Mouse (Mus musculus): Measurements from ENCODE around the gene Cmtm4. TPM values are rescaled to one million over a fixed set of nuclear protein-coding genes. Genes with fewer than 3 reads are reported as not detected.

Gene Cmtm4
- polyA plus RNA-seq (2014; fragmentation: Nextera tagmentation; extraction: Ambion mirVana), result 4.1 and 4.3 TPM in 2 replicates

DNA sequence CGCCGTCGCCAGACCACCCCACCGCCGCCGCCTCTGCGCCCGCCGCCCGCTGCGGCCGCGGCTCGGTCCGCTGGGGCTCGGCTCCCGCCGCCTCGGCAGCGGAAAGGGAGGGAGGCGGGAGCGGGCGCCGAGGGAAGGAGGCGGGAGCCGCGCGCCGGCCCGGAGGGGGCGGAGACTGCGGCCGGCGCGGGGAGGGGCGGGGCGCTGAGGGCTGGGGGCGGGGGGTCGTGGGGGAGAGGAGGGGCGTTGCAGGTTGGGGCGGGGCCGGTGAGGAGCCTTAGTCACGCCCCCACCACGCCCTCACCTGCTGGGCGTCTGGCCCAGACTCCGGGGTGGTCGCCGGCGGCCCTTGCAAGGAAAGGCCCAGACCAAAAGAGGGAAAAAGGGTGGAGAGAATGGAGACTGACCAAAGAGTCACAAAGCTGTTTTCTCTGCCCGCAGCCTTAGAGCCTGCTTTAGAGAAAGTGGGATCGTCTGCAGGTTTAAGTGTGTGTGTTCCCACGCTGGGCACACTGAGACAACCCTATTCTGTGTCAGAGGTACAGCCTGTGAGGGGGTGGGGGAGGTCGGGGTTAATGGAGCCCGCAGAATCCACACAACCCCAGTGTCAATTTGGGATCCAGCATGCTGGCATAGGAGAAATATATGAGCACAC, at the start of gene Cmtm4:
Gene Cmtm4 (minus strand): TSS at position 105 of the 655 bp plus-strand sequence.
- Histone ChIP-seq H3K4me1 (ENCODE audit: control insufficient read depth, insufficient read depth, low read length) (peaks cover 14% of the 10 kb centered on the region), H3K27ac (replicated peaks; ENCODE audit: low read depth, low read length) (peak within 1 kb of the TSS; percentile 76), H3K36me3 (ENCODE audit: control insufficient read depth, insufficient read depth, low read length) (no peaks in the 10 kb centered on the region), H3K4me3 (ENCODE audit: low read depth, low read length) (peak within 1 kb of the TSS; percentile 85), H3K9ac (ENCODE audit: low read depth, low read length) (peak within 1 kb of the TSS; percentile 94), H3K27me3 (replicated peaks; ENCODE audit: control insufficient read depth, insufficient read depth, low read length) (no peaks in the 10 kb centered on the region), H3K4me2 (ENCODE audit: low read depth, low read length) (peak within 1 kb of the TSS; percentile 94), H3K9me3 (ENCODE audit: control insufficient read depth, low read length) (peaks cover 7% of the 10 kb centered on the region; the same call in 1 of the 2 replicates)
- peak; percentile 82 for ATAC-seq (ENCODE audit: low read depth)
- WGBS, result 5% methylated on average over 13 of the region's 54 CpGs
- DNase-seq (ENCODE audit: low spot score), result peak; percentile 68

DNA sequence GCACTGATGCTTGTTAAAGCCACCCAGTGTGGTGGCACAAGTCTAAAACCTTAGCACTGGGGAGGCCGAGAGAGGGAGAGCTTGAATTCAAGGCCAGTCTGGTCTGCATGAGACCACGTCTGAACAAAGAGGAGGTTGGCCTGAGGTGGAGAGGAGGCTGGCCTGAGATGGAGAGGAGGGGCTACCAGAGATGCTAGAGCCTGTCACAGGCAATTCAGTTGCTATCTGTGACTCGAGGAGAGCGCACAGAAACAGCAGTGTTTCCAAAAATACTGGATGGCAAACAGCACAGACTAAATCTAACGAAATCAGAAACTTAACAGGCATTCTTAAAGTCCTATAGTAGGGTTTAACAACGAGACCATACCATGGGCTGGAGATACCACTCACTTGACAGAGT, 49.6 kb upstream of the Cmtm4 start:
- H3K4me2 ChIP-seq (ENCODE audit: low read depth, low read length), result no peak overlapping the region
- ATAC-seq (ENCODE audit: low read depth) (no peak), DNase-seq (ENCODE audit: low spot score) (no peak)
- H3K9me3 ChIP-seq (ENCODE audit: control insufficient read depth, low read length), result no peaks in the 10 kb centered on the region
- no peaks in the 10 kb centered on the region for H3K27me3 ChIP-seq (replicated peaks; ENCODE audit: control insufficient read depth, insufficient read depth, low read length)
- H3K4me3 ChIP-seq (ENCODE audit: low read depth, low read length), result no peak overlapping the region
- no peak overlapping the region for H3K27ac ChIP-seq (replicated peaks; ENCODE audit: low read depth, low read length)
- H3K4me1 ChIP-seq (ENCODE audit: control insufficient read depth, insufficient read depth, low read length), result peaks cover 10% of the 10 kb centered on the region
- H3K36me3 ChIP-seq (ENCODE audit: control insufficient read depth, insufficient read depth, low read length), result peaks cover 7% of the 10 kb centered on the region
- 57% methylated on average over 6 of the region's 6 CpGs for WGBS
- H3K9ac ChIP-seq (ENCODE audit: low read depth, low read length), result no peak overlapping the region

- peak overlapping the region; percentile 91; the same call in 1 of the 2 replicates for H3K27ac ChIP-seq (replicated peaks; ENCODE audit: low read depth, low read length)
- 61% methylated on average over 7 of the region's 7 CpGs for WGBS
- no peaks in the 10 kb centered on the region for H3K9me3 ChIP-seq (ENCODE audit: control insufficient read depth, low read length)
- no peak for ATAC-seq (ENCODE audit: low read depth)
- H3K4me2 ChIP-seq (ENCODE audit: low read depth, low read length), result peak overlapping the region; percentile 66; the same call in 1 of the 2 replicates
- no peaks in the 10 kb centered on the region for H3K27me3 ChIP-seq (replicated peaks; ENCODE audit: control insufficient read depth, insufficient read depth, low read length)
- H3K9ac ChIP-seq (ENCODE audit: low read depth, low read length), result peak overlapping the region; percentile 97
- DNase-seq (ENCODE audit: low spot score), result no peak
- H3K4me3 ChIP-seq (ENCODE audit: low read depth, low read length), result peak overlapping the region; percentile 99
- peaks cover 28% of the 10 kb centered on the region for H3K36me3 ChIP-seq (ENCODE audit: control insufficient read depth, insufficient read depth, low read length)
- H3K4me1 ChIP-seq (ENCODE audit: control insufficient read depth, insufficient read depth, low read length), result peaks cover 10% of the 10 kb centered on the region
Observed at GRCm38 (mm10) chr8:104443125-104443679, 47.6 kb upstream of the Cmtm4 start.

- Histone ChIP-seq H3K4me2 (ENCODE audit: low read depth, low read length) (peak within 1 kb of the TSS; percentile 66), H3K4me3 (ENCODE audit: low read depth, low read length) (peak within 1 kb of the TSS; percentile 99), H3K9ac (ENCODE audit: low read depth, low read length) (peak within 1 kb of the TSS; percentile 97), H3K27me3 (replicated peaks; ENCODE audit: control insufficient read depth, insufficient read depth, low read length) (no peaks in the 10 kb centered on the region), H3K36me3 (ENCODE audit: control insufficient read depth, insufficient read depth, low read length) (peaks cover 33% of the 10 kb centered on the region), H3K4me1 (ENCODE audit: control insufficient read depth, insufficient read depth, low read length) (peaks cover 10% of the 10 kb centered on the region), H3K9me3 (ENCODE audit: control insufficient read depth, low read length) (no peaks in the 10 kb centered on the region), H3K27ac (replicated peaks; ENCODE audit: low read depth, low read length) (peak within 1 kb of the TSS; percentile 91)
- DNase-seq (ENCODE audit: low spot score) (peak; percentile 89), ATAC-seq (ENCODE audit: low read depth) (peak; percentile 92)
- WGBS, result under 1% methylated on average over 56 of the region's 75 CpGs
Observed at GRCm38 (mm10) chr8:104442299-104443124, 46.9 kb upstream of the Cmtm4 start, which contains the start of gene Dync1li2. Dync1li2 (minus strand) TSS chr8:104443047.

GRCm38 (mm10) chr8:104441613-104442012, 46.0 kb upstream of the Cmtm4 start:
- DNase-seq (ENCODE audit: low spot score) (no peak), ATAC-seq (ENCODE audit: low read depth) (no peak)
- peak overlapping the region; percentile 66 for H3K4me2 ChIP-seq (ENCODE audit: low read depth, low read length)
- peaks cover 42% of the 10 kb centered on the region for H3K36me3 ChIP-seq (ENCODE audit: control insufficient read depth, insufficient read depth, low read length)
- no peaks in the 10 kb centered on the region for H3K9me3 ChIP-seq (ENCODE audit: control insufficient read depth, low read length)
- no peaks in the 10 kb centered on the region for H3K27me3 ChIP-seq (replicated peaks; ENCODE audit: control insufficient read depth, insufficient read depth, low read length)
- H3K4me1 ChIP-seq (ENCODE audit: control insufficient read depth, insufficient read depth, low read length), result peaks cover 10% of the 10 kb centered on the region
- H3K27ac ChIP-seq (replicated peaks; ENCODE audit: low read depth, low read length), result no peak overlapping the region
- WGBS, result 51% methylated on average over 7 of the region's 7 CpGs
- H3K9ac ChIP-seq (ENCODE audit: low read depth, low read length), result peak overlapping the region; percentile 97
- H3K4me3 ChIP-seq (ENCODE audit: low read depth, low read length), result peak overlapping the region; percentile 99

DNA sequence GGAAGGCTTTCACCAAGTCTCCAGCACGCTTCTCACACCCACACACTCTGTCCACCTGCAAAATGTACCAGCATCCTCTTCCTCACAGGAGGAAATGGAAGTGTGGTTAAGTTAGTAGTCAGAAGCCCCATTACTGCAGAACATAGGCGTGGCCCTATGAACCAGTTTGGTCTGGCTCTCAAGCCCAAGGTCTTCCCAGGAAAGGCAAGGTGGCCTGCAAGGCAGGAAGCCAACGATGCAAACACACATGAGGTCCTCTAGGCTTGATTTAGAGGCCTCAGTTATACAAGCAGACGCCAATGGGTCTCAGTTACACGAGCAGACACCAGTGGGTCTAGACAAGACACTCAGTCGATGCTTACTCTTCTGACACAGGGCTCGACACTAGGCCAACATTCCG, 43.9 kb upstream of the Cmtm4 start:
- H3K9ac ChIP-seq (ENCODE audit: low read depth, low read length), result no peak overlapping the region
- H3K4me2 ChIP-seq (ENCODE audit: low read depth, low read length), result no peak overlapping the region
- H3K27me3 ChIP-seq (replicated peaks; ENCODE audit: control insufficient read depth, insufficient read depth, low read length), result no peaks in the 10 kb centered on the region
- ATAC-seq (ENCODE audit: low read depth) (no peak), DNase-seq (ENCODE audit: low spot score) (no peak)
- 95% methylated on average over 8 of the region's 8 CpGs for WGBS
- no peaks in the 10 kb centered on the region for H3K9me3 ChIP-seq (ENCODE audit: control insufficient read depth, low read length)
- no peak overlapping the region for H3K4me3 ChIP-seq (ENCODE audit: low read depth, low read length)
- H3K27ac ChIP-seq (replicated peaks; ENCODE audit: low read depth, low read length), result no peak overlapping the region
- peaks cover 16% of the 10 kb centered on the region for H3K4me1 ChIP-seq (ENCODE audit: control insufficient read depth, insufficient read depth, low read length)
- peaks cover 63% of the 10 kb centered on the region for H3K36me3 ChIP-seq (ENCODE audit: control insufficient read depth, insufficient read depth, low read length)

DNA sequence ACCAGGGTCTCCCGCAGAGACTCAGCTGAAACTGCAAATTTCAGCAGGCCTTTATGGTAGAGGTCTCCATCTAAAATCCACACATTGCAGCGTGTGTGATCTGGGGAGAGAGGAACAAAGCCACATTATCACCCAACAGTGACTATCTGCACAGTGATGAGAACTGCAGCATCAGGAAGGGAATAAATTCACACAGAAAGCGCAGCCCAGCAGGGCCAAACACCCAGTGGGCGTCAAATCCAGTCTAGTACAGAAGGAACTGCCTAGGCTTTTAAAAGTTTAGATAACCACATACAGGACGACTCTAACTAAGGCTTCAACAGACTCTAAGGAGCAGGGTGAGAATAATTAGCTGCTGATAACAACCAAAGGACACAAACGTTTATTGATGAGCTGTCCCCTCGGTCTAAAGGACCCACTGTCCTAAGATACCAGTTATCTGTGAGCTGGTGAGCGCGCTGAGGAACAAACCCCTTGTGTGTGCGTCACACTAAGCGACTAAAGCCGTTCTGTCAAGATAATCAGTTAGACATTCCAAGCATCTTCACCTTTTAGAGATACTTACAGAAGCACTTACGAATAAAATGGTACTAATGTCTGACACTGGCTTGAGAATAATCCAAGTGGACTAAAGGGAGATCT, 42.0 kb upstream of the Cmtm4 start:
- H3K27me3 ChIP-seq (replicated peaks; ENCODE audit: control insufficient read depth, insufficient read depth, low read length), result no peaks in the 10 kb centered on the region

GRCm38 (mm10) chr8:104436591-104436990, 41.0 kb upstream of the Cmtm4 start:
- ATAC-seq (ENCODE audit: low read depth) (no peak), DNase-seq (ENCODE audit: low spot score) (no peak)
- H3K36me3 ChIP-seq (ENCODE audit: control insufficient read depth, insufficient read depth, low read length), result peaks cover 92% of the 10 kb centered on the region
- WGBS, result 94% methylated on average over 4 of the region's 4 CpGs
- peaks cover 14% of the 10 kb centered on the region for H3K4me1 ChIP-seq (ENCODE audit: control insufficient read depth, insufficient read depth, low read length)
- H3K9me3 ChIP-seq (ENCODE audit: control insufficient read depth, low read length), result 0 out of 2 replicates have a peak, but pooled peaks cover 3% of the 10 kb centered on the region
- H3K27ac ChIP-seq (replicated peaks; ENCODE audit: low read depth, low read length), result peak overlapping the region; percentile 73
- no peak overlapping the region for H3K4me2 ChIP-seq (ENCODE audit: low read depth, low read length)
- H3K9ac ChIP-seq (ENCODE audit: low read depth, low read length), result no peak overlapping the region
- no peaks in the 10 kb centered on the region for H3K27me3 ChIP-seq (replicated peaks; ENCODE audit: control insufficient read depth, insufficient read depth, low read length)
- no peak overlapping the region for H3K4me3 ChIP-seq (ENCODE audit: low read depth, low read length)

More for the DNA sequence above, 42.0 kb upstream of the Cmtm4 start:
- Histone ChIP-seq H3K4me3 (ENCODE audit: low read depth, low read length) (no peak overlapping the region), H3K9me3 (ENCODE audit: control insufficient read depth, low read length) (no peaks in the 10 kb centered on the region), H3K4me1 (ENCODE audit: control insufficient read depth, insufficient read depth, low read length) (peaks cover 16% of the 10 kb centered on the region), H3K9ac (ENCODE audit: low read depth, low read length) (no peak overlapping the region), H3K27ac (replicated peaks; ENCODE audit: low read depth, low read length) (no peak overlapping the region), H3K4me2 (ENCODE audit: low read depth, low read length) (no peak overlapping the region), H3K36me3 (ENCODE audit: control insufficient read depth, insufficient read depth, low read length) (peaks cover 81% of the 10 kb centered on the region)
- ATAC-seq (ENCODE audit: low read depth) (no peak), DNase-seq (ENCODE audit: low spot score) (no peak)
- WGBS, result 91% methylated on average over 13 of the region's 13 CpGs

Measured in embryonic facial prominence, embryonic 14.5 days (tissue).